Mouse (Mus musculus) embryonic stem cell, embryonic (primary cell): ENCODE results near the gene Ccdc117.
"Not testable (repeated sequence)": the region's sequence is repeated elsewhere in the genome, so short reads cannot be mapped to it uniquely, and the experiment has no call there.

ENCODE experiments used
- CTCF ChIA-PET, 4 experiments: fragments of 300-600 bp in 2 of 4; fragments of 350-600 bp in 2 of 4; sonication (Branson Sonifier 250); formaldehyde crosslinking; loops; one replicate each; lab custom pipeline; 2022; ENCODE audit warnings: inconsistent platforms in 2 of 4; lab: Charles Lee
- POLR2A ChIA-PET, 4 experiments: fragments of 300-600 bp in 2 of 4; fragments of 350-600 bp in 2 of 4; sonication (Branson Sonifier 250); formaldehyde crosslinking; loops; one replicate each; lab custom pipeline; 2022; ENCODE audit warnings: antibody characterized with exemption in 4 of 4, inconsistent platforms in 1 of 4; lab: Charles Lee

The Ccdc117 gene

DNA sequence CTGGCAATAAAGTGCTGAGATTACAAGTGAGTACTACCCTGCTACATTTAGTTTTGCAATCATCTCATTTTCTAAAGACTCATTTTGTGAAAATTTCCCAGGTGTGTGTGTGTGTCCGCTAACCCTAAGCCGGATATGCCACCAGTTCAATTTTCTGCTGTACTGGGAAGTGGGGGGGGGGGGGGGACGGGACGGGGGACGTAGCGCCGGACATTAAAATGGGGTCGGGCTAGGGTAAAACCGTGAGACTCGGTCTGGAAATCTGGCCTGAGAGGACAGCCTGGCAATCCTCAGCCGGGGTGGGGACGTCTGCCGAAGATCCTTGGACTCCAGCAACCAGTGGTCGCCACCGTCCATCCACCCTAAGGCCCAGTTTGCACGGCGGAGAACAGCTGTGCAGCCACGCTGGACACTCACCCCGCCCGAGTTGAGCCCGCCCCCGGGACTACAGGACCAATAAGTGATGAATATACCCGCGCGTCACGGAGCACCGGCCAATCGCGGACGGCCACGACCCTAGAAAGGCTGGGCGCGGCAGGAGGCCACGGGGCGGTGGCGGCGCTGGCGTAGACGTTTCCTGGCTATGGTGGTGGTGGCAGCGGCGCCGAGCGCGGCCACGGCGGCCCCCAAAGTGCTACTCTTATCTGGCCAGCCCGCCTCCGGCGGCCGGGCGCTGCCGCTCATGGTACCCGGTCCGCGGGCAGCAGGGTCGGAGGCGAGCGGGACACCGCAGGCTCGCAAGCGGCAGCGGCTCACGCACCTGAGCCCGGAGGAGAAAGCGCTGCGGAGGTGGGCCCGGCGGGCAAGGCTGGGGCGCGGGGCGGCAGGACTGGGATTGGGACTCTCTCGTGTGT is 21.3 kb downstream of the Ccdc117 start, which contains the start of gene Xbp1:
Xbp1 (plus strand) TSS at position 248 of the 854 bp plus-strand sequence.
- CTCF ChIA-PET = interaction anchor here (0.6 to 1.9 kb wide), 16 partner anchors 8 to 574 kb away, joined by 3 to 9 read pairs (median 4); partner anchors contain the start of gene Ccdc117 (in 1 of the 4)
- POLR2A ChIA-PET = interaction anchor here (0.5 to 8.5 kb wide), 57 partner anchors 8 to 860 kb away, joined by 3 to 122 read pairs (median 6); partner anchors contain the start of genes Ccdc117 (in 2 of the 4), Ewsr1 (in 2 of the 4), Mrps24 (in 2 of the 4) and Rhbdd3 (in 2 of the 4)

DNA sequence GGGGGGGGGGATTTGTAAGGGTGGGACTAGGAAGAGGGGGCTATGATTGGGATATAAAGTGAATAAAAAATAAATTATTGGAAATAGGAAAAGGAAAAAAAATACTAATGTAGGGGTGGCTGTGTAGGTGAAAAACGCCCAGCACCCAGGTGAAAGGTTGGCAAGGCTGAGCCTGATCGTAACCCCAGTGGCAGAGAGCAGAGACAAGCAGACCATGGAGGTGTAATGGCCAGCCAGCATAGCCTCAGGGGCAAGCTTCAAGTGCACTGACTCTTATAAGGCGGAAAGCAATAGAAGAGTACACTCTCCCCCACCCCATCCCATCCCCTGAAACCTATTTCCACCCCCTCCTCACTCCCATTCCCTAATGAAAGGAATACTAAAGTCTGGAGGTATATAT is 22.3 kb downstream of the Ccdc117 start:
- ChIA-PET POLR2A (interaction anchor here in 3 of 4 experiments (0.6 to 8.5 kb wide), 31 partner anchors 7 to 420 kb away, joined by 3 to 122 read pairs (median 6); partner anchors contain the start of genes Ccdc117 (in 2 of the 3), Ewsr1 (in 1 of the 3) and Mrps24 (in 1 of the 3)), CTCF (interaction anchor here (0.5 to 1.0 kb wide), 6 partner anchors 11 to 573 kb away, joined by 3 to 5 read pairs (median 4); no protein-coding TSS in a partner anchor)

DNA sequence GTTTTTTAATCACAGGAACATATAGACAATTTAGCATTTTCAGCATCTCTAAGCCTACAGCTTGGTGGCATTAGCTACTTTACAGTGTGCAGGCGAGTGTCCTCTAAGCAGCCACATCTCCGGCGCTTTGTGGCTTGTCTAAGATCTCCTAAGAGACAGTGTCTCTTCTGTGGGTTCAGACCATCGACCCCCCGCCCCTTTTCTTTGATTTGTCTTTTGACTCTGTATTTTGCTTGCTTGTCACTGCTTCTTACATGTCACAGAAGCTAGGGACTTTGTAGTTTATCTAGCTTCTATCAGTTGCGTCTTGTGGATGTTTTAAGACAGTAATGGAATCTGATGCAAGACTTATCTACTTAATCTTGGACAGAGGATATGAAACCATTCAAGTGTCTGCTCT is 24.6 kb downstream of the Ccdc117 start:
- CTCF ChIA-PET = no interaction called here
- POLR2A ChIA-PET = interaction anchor here in 2 of 4 experiments (0.6 to 7.1 kb wide), 12 partner anchors 9 to 380 kb away, joined by 3 to 91 read pairs (median 10); partner anchors contain the start of gene Urgcp (in 1 of the 2)

DNA sequence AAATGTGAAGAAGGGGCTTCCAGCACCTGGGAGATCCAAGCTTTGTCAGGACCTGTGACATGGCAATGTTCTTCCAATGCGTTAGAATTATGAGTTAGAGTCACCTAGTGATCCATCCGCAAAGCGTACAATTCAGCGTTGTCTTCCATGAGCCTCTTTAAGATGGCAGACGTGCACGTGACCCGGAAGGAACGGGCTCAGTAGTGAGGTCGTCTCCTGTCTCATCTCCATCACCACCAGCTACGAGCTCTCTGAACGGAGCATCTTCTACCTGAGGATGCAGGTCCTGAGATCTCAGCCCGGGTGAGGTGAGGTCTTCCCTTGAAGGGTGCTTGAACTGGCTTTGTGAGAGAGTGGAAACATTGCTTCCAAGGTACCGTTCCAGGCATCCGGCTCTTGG is 25.4 kb downstream of the Ccdc117 start:
- CTCF ChIA-PET = no interaction called here
- POLR2A ChIA-PET = interaction anchor here in 2 of 4 experiments (0.6 to 7.1 kb wide), 15 partner anchors 9 to 245 kb away, joined by 3 to 91 read pairs (median 5); partner anchors contain the start of genes Ccdc117 (in 1 of the 2) and Urgcp (in 1 of the 2)

DNA sequence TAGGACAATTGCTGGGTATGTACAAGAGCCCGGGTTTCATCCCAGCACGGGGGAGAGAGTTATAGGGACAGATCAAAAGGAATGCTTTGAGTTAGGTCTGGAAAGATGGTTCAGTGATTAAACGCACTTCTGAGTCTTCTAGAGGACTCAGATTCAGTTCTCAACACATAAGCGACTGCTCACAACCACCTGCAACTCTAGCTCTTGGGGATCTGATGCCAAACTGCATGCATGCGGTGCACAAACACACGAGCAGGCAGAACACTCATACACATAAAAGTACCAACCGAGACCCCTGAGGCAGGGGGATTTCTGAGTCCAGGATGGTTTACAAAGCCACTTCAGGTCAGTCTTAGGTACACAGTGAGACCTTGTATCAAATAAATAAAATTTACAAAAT is 25.8 kb downstream of the Ccdc117 start:
- ChIA-PET POLR2A (interaction anchor here in 3 of 4 experiments (0.7 to 7.1 kb wide), 17 partner anchors 9 to 440 kb away, joined by 3 to 91 read pairs (median 4); partner anchors contain the start of genes Ccdc117 (in 1 of the 3), Urgcp (in 1 of the 3) and Ykt6 (in 1 of the 3)), CTCF (interaction anchor here in 2 of 4 experiments (0.6 to 0.7 kb wide), 2 partner anchors 17 to 364 kb away, joined by 3 read pairs; no protein-coding TSS in a partner anchor)

DNA sequence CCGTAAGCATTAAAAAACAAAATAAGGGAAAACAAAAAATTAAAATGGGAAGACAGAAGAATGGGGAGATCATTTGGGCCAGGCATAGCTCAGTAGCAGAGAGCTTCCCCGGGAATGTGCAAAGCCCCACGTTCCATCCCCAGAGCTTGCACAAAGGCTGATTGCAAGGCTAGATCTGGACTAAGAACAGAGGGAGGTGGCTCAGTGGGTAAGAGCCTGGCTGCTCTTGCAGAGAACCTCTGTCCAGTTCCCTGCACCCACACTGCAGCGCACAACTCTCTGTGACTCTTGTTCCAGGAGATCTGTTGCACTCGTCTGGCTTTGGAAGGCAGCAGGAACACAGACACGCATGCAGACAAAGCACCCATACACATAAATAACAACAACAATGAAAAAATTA is 26.3 kb downstream of the Ccdc117 start:
- ChIA-PET POLR2A (interaction anchor here in 3 of 4 experiments (1.0 to 7.1 kb wide), 22 partner anchors 9 to 440 kb away, joined by 3 to 91 read pairs (median 5); partner anchors contain the start of genes Ankrd36 (in 1 of the 3), Ewsr1 (in 1 of the 3), Rhbdd3 (in 1 of the 3) and Urgcp (in 1 of the 3)), CTCF (interaction anchor here in 2 of 4 experiments (0.6 to 0.7 kb wide), 2 partner anchors 16 to 364 kb away, joined by 3 read pairs; no protein-coding TSS in a partner anchor)

DNA sequence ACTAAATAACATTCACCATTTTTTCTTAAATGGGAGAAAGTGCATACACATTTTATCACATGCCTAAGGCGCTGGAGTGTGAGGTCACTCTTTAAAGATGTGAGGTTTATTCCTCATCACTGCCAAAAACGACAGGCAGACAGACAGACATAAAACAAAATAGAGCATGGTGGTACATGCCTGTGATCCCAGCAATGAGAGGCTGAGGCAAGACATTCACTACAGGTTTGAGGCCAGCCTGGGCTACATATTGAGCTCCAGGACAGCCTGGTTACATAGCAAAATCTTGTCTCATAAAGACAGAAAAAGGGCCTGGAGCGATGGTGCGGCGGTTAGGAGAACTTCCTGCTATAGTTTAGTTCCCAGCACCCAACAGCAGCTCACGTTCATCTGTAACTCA is 26.8 kb downstream of the Ccdc117 start:
- ChIA-PET POLR2A (interaction anchor here in 3 of 4 experiments (0.7 to 7.1 kb wide), 23 partner anchors 8 to 416 kb away, joined by 3 to 91 read pairs (median 5); partner anchors contain the start of genes Ankrd36 (in 1 of the 3), Ewsr1 (in 1 of the 3), Rhbdd3 (in 1 of the 3) and Urgcp (in 1 of the 3)), CTCF (no interaction called here)

DNA sequence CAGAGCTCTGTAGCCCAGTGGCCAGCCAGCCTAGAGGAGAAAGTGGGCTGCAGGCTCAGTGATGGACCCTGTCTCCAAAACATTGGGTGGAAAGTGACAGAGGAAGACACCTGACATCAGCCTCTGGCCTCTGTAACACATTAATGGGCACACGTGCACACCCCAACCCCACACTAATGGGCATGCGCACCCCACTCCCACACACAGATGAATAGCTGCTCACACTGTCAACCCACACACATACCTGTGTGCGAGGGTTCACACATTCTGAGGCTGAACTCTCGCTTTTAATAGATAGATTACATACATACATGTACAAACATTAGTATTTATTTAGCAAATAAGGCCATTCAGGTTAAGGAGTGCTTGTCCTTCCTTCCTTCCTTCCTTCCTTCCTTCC is 27.9 kb downstream of the Ccdc117 start:
- CTCF ChIA-PET = interaction anchor here in 2 of 4 experiments (0.6 kb wide), 2 partner anchors 16 to 45 kb away, joined by 3 to 6 read pairs; no protein-coding TSS in a partner anchor

DNA sequence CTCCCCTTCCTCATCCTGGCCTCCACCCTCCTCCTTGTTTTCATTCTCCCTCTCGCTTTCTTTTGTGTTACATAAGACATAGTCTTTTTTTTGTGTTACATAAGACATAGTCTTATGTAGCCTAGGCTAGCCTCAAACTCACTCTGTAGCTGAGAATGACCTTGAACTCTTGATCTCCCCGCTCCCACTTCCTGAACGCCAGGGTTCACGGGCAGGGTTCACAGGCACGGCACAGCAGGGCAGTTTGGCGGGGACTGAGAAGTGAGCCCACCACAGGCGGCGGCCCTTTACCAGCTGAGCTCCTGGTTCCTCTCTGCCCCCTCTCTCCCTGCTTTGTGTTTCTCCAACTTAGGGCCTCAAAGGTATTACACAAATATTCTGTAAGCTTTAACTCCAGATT is 29.0 kb downstream of the Ccdc117 start:
- CTCF ChIA-PET = interaction anchor here in 3 of 4 experiments (0.7 to 1.2 kb wide), 4 partner anchors 8 to 28 kb away, joined by 3 to 6 read pairs (median 4); no protein-coding TSS in a partner anchor
- POLR2A ChIA-PET = interaction anchor here in 3 of 4 experiments (0.7 to 7.1 kb wide), 17 partner anchors 8 to 249 kb away, joined by 3 to 91 read pairs (median 7); partner anchors contain the start of genes Ccdc117 (in 2 of the 3), Xbp1 (in 2 of the 3) and Urgcp (in 1 of the 3)

More for the DNA sequence above, 27.9 kb downstream of the Ccdc117 start:
- POLR2A ChIA-PET = interaction anchor here in 3 of 4 experiments (0.7 to 7.1 kb wide), 13 partner anchors 7 to 1051 kb away, joined by 3 to 91 read pairs (median 20); partner anchors contain the start of genes Ewsr1 (in 1 of the 3), Rhbdd3 (in 1 of the 3) and Xbp1 (in 1 of the 3)

DNA sequence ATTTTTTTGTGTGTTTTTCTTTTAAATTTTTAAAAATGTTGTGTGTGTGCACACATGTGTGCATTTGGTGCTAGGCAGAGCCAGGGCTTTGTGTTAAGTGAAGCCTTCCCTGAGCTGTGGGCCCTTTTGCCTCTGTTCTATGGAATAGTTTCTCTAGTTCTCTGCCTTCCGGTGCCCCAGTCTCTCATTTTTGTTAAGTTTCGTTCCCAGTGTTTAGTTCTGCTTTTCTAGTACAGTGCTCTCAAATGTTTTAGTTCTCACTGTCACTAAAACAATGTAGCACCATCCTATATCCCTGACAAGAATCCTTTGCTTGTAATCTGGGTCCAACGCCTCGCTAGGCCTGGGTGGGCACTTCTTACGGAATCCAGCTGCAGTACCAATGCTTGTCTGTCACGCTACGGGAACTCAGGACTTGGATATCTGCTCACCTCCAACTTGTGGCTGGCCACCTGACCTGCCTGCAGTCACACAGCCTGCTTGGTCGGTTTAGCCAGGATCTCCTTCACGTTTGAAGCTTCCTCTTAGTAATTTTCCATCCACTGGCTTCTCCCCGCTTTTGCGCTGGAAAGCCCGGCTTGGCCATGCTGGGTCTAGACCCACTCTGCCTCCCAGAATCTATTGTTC is 29.8 kb downstream of the Ccdc117 start:
- CTCF ChIA-PET = interaction anchor here in 3 of 4 experiments (0.7 to 1.2 kb wide), 6 partner anchors 9 to 27 kb away, joined by 3 to 6 read pairs (median 4); no protein-coding TSS in a partner anchor
- POLR2A ChIA-PET = interaction anchor here in 3 of 4 experiments (0.7 to 7.1 kb wide), 17 partner anchors 9 to 250 kb away, joined by 3 to 91 read pairs (median 7); partner anchors contain the start of genes Ccdc117 (in 2 of the 3), Xbp1 (in 2 of the 3) and Urgcp (in 1 of the 3)

DNA sequence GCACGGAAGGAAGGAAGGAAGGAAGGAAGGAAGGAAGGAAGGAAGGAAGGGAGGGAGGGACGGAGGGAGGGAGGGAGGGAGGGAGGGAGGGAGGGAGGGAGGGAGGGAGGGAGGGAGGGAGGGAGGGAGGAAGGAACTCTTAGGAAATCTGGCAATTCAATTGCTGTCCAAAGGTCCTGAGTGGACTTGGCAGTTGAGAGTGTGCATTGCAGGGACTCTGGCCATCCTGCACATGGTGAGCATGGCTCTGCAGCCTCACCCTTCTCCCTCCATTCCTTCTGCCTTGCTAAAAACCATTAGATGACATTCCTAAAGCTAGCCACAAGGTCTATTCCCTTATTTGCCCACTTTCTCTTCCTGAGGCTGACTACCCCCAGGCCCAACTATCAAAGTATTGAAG is 31.3 kb downstream of the Ccdc117 start:
- CTCF ChIA-PET = not testable (repeated sequence)
- POLR2A ChIA-PET = interaction anchor here in 2 of 4 experiments (1.2 to 2.7 kb wide), 2 partner anchors 12 kb away, joined by 8 to 16 read pairs; no protein-coding TSS in a partner anchor

DNA sequence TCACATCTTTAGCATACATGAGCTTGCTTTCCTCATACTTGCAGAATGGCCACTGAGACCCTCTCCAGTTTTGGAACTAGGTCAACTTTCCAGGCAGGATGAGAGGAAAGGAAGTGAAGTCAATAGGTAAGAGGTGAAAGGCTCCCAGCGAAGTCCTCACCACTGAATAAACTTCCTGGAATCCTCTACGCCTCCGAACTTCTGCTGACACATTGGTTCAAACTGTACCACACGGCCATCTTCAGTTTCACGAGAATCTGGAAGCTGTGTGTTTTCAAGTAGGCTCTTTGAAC is 31.9 kb downstream of the Ccdc117 start:
- ChIA-PET CTCF (interaction anchor here in 1 of 4 experiments (0.9 kb wide), 1 partner anchor 27 kb away, joined by 6 read pairs; no protein-coding TSS in a partner anchor), POLR2A (interaction anchor here in 2 of 4 experiments (1.2 to 3.3 kb wide), 7 partner anchors 10 to 49 kb away, joined by 3 to 16 read pairs (median 8); partner anchors contain the start of gene Xbp1 (in 1 of the 2))

DNA sequence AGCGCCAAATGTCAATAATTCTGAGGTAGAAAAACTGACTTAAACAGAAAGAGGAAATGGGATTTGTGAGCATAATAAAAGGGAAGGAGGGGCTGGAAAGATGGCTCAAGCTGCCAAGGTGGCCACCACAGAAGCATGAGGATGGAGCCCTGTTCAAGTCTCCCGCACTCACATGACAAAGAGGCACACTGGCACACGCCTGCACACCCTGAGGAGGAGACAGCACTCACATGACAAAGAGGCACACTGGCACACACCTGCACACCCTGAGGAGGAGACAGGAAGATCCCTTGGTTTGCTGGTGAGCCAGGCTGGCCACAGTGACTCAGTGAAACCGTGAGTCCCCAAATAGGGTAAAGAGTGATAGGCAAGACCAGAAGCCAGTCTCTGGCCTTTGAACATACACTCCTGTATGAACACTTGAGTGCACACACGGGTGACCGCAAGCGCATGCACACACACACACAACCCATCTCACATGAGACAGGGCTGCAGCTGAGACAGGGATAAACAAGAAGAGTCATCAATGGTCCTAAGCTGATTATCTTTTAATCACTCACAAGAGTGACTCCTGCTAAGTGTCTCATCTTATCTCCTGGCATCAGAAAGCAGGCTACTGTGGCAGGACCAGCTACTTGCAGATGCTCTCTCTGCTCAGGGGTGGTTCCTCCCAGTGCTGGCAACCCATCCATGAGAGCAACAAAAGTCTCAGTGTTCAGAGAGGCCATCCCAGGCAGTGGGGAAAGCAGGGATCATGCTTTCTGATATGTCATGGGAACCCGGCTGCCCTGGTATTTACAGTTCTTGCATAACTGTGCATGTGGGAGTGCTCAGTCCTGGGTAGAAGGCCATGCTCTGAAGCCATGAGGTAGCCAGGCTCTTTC is 32.5 kb downstream of the Ccdc117 start:
- ChIA-PET POLR2A (interaction anchor here (0.5 to 3.3 kb wide), 13 partner anchors 9 to 182 kb away, joined by 3 to 16 read pairs (median 4); partner anchors contain the start of gene Xbp1 (in 1 of the 4)), CTCF (interaction anchor here in 1 of 4 experiments (0.9 kb wide), 1 partner anchor 28 kb away, joined by 6 read pairs; no protein-coding TSS in a partner anchor)

DNA sequence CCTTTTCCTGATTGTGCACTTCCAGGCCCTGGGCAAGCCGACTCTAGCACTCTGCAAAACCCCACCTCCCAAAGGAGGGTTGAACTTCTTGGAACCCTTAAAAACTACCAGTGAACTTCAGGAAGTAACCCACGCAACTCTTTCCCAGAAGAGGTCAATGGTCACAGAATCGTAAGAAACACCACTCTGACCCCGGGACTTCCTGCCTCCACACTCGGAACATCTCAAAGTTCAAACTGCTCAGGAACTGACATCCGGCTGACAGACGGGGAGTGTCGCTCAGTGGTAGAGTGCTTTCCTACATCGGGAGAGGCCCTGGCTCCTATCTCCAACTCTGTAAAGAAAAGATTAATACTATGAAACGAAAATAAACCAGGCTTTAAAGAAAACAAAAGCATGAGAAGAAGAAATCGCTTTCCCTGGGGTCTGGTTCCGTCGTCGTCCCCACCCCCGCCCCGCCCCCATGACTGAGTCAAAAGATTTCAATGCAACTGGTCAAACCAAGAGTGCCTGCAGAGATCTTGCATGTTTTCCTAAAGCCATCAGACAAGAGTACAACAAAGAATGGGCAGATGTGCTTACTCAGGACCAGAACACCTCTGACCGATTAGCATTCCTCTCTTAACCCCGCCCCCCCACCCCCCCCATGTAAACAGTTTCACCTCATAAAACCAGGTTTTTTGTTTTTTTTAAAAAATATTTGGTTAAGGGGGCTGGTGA is 36.0 kb downstream of the Ccdc117 start:
- CTCF ChIA-PET = no interaction called here
- POLR2A ChIA-PET = interaction anchor here in 2 of 4 experiments (0.7 to 1.1 kb wide), 2 partner anchors 9 to 346 kb away, joined by 3 to 7 read pairs; no protein-coding TSS in a partner anchor

DNA sequence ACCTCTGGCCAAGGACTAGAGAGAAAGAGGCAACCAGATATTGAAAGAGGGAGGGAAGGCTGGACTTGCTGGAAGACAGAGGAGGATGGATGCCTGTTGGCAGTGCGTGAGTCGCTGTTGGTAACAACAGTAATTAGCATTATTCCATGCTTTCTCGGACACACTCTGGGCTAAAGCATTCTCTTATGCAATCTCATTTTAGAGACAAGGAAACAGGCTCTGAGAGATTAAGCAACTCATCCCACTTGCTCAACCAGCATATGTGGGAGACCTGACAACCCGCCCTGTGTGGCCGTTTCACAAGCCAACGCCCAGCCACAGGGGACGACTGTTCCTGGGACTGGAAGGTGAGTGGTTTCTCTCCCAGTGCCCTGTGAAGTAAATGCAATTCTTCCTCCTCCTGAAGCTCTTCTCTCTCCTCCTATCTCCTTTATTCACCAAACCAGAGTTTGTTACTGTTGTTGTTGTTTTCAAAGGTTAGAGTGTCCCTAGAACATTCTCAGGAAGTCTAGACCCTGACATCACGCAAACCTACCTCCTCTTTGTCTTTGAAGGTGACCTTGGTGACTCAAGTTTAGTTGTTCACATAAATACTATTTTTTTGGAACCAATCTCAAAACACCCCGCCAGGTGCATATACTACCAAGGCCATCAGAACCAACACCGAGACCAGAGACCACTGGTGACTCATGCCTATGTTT is 39.5 kb downstream of the Ccdc117 start:
- POLR2A ChIA-PET = interaction anchor here in 2 of 4 experiments (1.0 to 7.7 kb wide), 9 partner anchors 9 to 205 kb away, joined by 3 to 91 read pairs (median 4); partner anchors contain the start of gene Xbp1 (in 2 of the 2)
- CTCF ChIA-PET = interaction anchor here in 1 of 4 experiments (0.6 kb wide), 1 partner anchor 57 kb away, joined by 4 read pairs; no protein-coding TSS in a partner anchor
